Mouse (Mus musculus): ENCODE results near the gene Ick. TPM values are rescaled to one million over a fixed set of nuclear protein-coding genes. Genes with fewer than 3 reads are reported as not detected.

The Ick gene
- polyA plus RNA-seq, 1 experiment from 2014 or later, result 23.5 TPM

- ATAC-seq (ENCODE audit: insufficient number of reproducible peaks, low FRiP score, low TSS enrichment, low read depth), result no peak
- no peak overlapping the region for H3K27ac ChIP-seq
- WGBS, result 75% methylated on average over 6 of the region's 6 CpGs
- H3K4me3 ChIP-seq, result no peak overlapping the region
- no peaks in the 10 kb centered on the region for H3K27me3 ChIP-seq
- H3K4me1 ChIP-seq, result peaks cover 12% of the 10 kb centered on the region
- H3K9ac ChIP-seq, result no peak overlapping the region
- peaks cover 26% of the 10 kb centered on the region for H3K36me3 ChIP-seq
- H3K9me3 ChIP-seq, result no peaks in the 10 kb centered on the region
- no peak overlapping the region for H3K4me2 ChIP-seq
Measured at GRCm38 (mm10) chr9:78105501-78105932, 3.5 kb upstream of the Ick start.

GRCm38 (mm10) chr9:78106821-78107220, 2.2 kb upstream of the Ick start:
- peak overlapping the region; percentile 95; the same call in 1 of the 2 replicates for H3K4me3 ChIP-seq
- no peak overlapping the region for H3K4me2 ChIP-seq
- WGBS, result 54% methylated on average over 4 of the region's 4 CpGs
- no peak overlapping the region for H3K27ac ChIP-seq
- no peaks in the 10 kb centered on the region for H3K27me3 ChIP-seq
- H3K9me3 ChIP-seq, result no peaks in the 10 kb centered on the region
- peaks cover 18% of the 10 kb centered on the region for H3K36me3 ChIP-seq
- no peak overlapping the region for H3K9ac ChIP-seq
- H3K4me1 ChIP-seq, result peaks cover 12% of the 10 kb centered on the region
- no peak for ATAC-seq (ENCODE audit: insufficient number of reproducible peaks, low FRiP score, low TSS enrichment, low read depth)

GRCm38 (mm10) chr9:78107582-78107911, 1.4 kb upstream of the Ick start:
- H3K4me1 ChIP-seq, result peaks cover 12% of the 10 kb centered on the region
- peak overlapping the region; percentile 95 for H3K4me3 ChIP-seq
- peak overlapping the region; percentile 76 for H3K4me2 ChIP-seq
- H3K27ac ChIP-seq, result peak overlapping the region; percentile 98; the same call in 1 of the 2 replicates
- no peaks in the 10 kb centered on the region for H3K27me3 ChIP-seq
- H3K36me3 ChIP-seq, result peaks cover 14% of the 10 kb centered on the region
- no peaks in the 10 kb centered on the region for H3K9me3 ChIP-seq
- H3K9ac ChIP-seq, result peak overlapping the region; percentile 93
- ATAC-seq (ENCODE audit: insufficient number of reproducible peaks, low FRiP score, low TSS enrichment, low read depth), result no peak
- 15% methylated on average over 6 of the region's 6 CpGs for WGBS

- WGBS, result under 1% methylated on average over 88 of the region's 88 CpGs
- no peaks in the 10 kb centered on the region for H3K27me3 ChIP-seq
Measured at GRCm38 (mm10) chr9:78107912-78108795, 838 bp upstream of the Ick start.

GRCm38 (mm10) chr9:78109656-78110055, 664 bp downstream of the Ick start:
- Histone ChIP-seq H3K9me3 (no peaks in the 10 kb centered on the region), H3K36me3 (peaks cover 5% of the 10 kb centered on the region), H3K9ac (peak overlapping the region; percentile 5; the same call in 1 of the 2 replicates), H3K4me3 (peak overlapping the region; percentile 95), H3K4me1 (peaks cover 25% of the 10 kb centered on the region), H3K27me3 (no peaks in the 10 kb centered on the region), H3K4me2 (peak overlapping the region; percentile 76), H3K27ac (no peak overlapping the region)
- no peak for ATAC-seq (ENCODE audit: insufficient number of reproducible peaks, low FRiP score, low TSS enrichment, low read depth)
- 47% methylated on average over 5 of the region's 5 CpGs for WGBS

More at GRCm38 (mm10) chr9:78107912-78108795, 838 bp upstream of the Ick start:
- H3K9me3 ChIP-seq, result no peaks in the 10 kb centered on the region
- H3K27ac ChIP-seq, result peak overlapping the region; percentile 98
- peak overlapping the region; percentile 93 for H3K9ac ChIP-seq
- H3K4me2 ChIP-seq, result peak overlapping the region; percentile 76
- peak; percentile 79 for ATAC-seq (ENCODE audit: insufficient number of reproducible peaks, low FRiP score, low TSS enrichment, low read depth)
- peak overlapping the region; percentile 95 for H3K4me3 ChIP-seq
- peaks cover 16% of the 10 kb centered on the region for H3K4me1 ChIP-seq
- peaks cover 14% of the 10 kb centered on the region for H3K36me3 ChIP-seq

- H3K9ac ChIP-seq, result no peak overlapping the region
- H3K4me2 ChIP-seq, result no peak overlapping the region
- H3K4me3 ChIP-seq, result no peak overlapping the region
- no peak for ATAC-seq (ENCODE audit: insufficient number of reproducible peaks, low FRiP score, low TSS enrichment, low read depth)
- no peak overlapping the region for H3K27ac ChIP-seq
- no peaks in the 10 kb centered on the region; the same call in 1 of the 2 replicates for H3K36me3 ChIP-seq
- H3K9me3 ChIP-seq, result no peaks in the 10 kb centered on the region
- H3K4me1 ChIP-seq, result peaks cover 21% of the 10 kb centered on the region
- H3K27me3 ChIP-seq, result no peaks in the 10 kb centered on the region
- 56% methylated on average over 2 of the region's 2 CpGs for WGBS
Measured at GRCm38 (mm10) chr9:78111456-78111855, 2.5 kb downstream of the Ick start.

GRCm38 (mm10) chr9:78112770-78113537, 4.0 kb downstream of the Ick start:
- WGBS, result 2% methylated on average over 47 of the region's 47 CpGs
- H3K27ac ChIP-seq, result peak overlapping the region; percentile 92
- no peaks in the 10 kb centered on the region for H3K27me3 ChIP-seq
- peak overlapping the region; percentile 50 for H3K4me2 ChIP-seq
- H3K9me3 ChIP-seq, result no peaks in the 10 kb centered on the region
- peaks cover 21% of the 10 kb centered on the region for H3K4me1 ChIP-seq
- H3K4me3 ChIP-seq, result peak overlapping the region; percentile 93
- peaks cover 2% of the 10 kb centered on the region; the same call in 1 of the 2 replicates for H3K36me3 ChIP-seq
- ATAC-seq (ENCODE audit: insufficient number of reproducible peaks, low FRiP score, low TSS enrichment, low read depth), result peak; percentile 68
- H3K9ac ChIP-seq, result peak overlapping the region; percentile 93

- peak overlapping the region; percentile 92 for H3K27ac ChIP-seq
- H3K4me3 ChIP-seq, result peak overlapping the region; percentile 93
- H3K36me3 ChIP-seq, result peaks cover 2% of the 10 kb centered on the region; the same call in 1 of the 2 replicates
- peaks cover 21% of the 10 kb centered on the region for H3K4me1 ChIP-seq
- ATAC-seq (ENCODE audit: insufficient number of reproducible peaks, low FRiP score, low TSS enrichment, low read depth), result no peak
- H3K9ac ChIP-seq, result peak overlapping the region; percentile 93
- no peaks in the 10 kb centered on the region for H3K9me3 ChIP-seq
- H3K27me3 ChIP-seq, result no peaks in the 10 kb centered on the region
- under 1% methylated on average over 14 of the region's 14 CpGs for WGBS
- H3K4me2 ChIP-seq, result peak overlapping the region; percentile 50
Measured at GRCm38 (mm10) chr9:78113538-78113885, 4.5 kb downstream of the Ick start.

- no peak overlapping the region for H3K4me3 ChIP-seq
- H3K4me2 ChIP-seq, result no peak overlapping the region
- H3K4me1 ChIP-seq, result peaks cover 16% of the 10 kb centered on the region
- 74% methylated on average over 9 of the region's 9 CpGs for WGBS
- no peak overlapping the region for H3K9ac ChIP-seq
- H3K27me3 ChIP-seq, result no peaks in the 10 kb centered on the region
- H3K36me3 ChIP-seq, result peaks cover 2% of the 10 kb centered on the region; the same call in 1 of the 2 replicates
- H3K9me3 ChIP-seq, result no peaks in the 10 kb centered on the region
- H3K27ac ChIP-seq, result peak overlapping the region; percentile 61; the same call in 1 of the 2 replicates
- ATAC-seq (ENCODE audit: insufficient number of reproducible peaks, low FRiP score, low TSS enrichment, low read depth), result no peak
Measured at GRCm38 (mm10) chr9:78115746-78116145, 6.8 kb downstream of the Ick start.

- WGBS, result 89% methylated on average over 2 of the region's 2 CpGs
- no peak overlapping the region for H3K4me2 ChIP-seq
Measured at GRCm38 (mm10) chr9:78117690-78118089, 8.7 kb downstream of the Ick start.

GRCm38 (mm10) chr9:78121358-78121757, 12.4 kb downstream of the Ick start:
- no peak for ATAC-seq (ENCODE audit: insufficient number of reproducible peaks, low FRiP score, low TSS enrichment, low read depth)
- Histone ChIP-seq H3K27ac (no peak overlapping the region), H3K4me3 (no peak overlapping the region), H3K9me3 (no peaks in the 10 kb centered on the region), H3K4me2 (no peak overlapping the region), H3K36me3 (peaks cover 13% of the 10 kb centered on the region; the same call in 1 of the 2 replicates), H3K4me1 (no peaks in the 10 kb centered on the region), H3K9ac (no peak overlapping the region), H3K27me3 (no peaks in the 10 kb centered on the region)
- WGBS, result 83% methylated on average over 8 of the region's 8 CpGs

More at GRCm38 (mm10) chr9:78117690-78118089, 8.7 kb downstream of the Ick start:
- Histone ChIP-seq H3K4me3 (no peak overlapping the region), H3K36me3 (peaks cover 2% of the 10 kb centered on the region; the same call in 1 of the 2 replicates), H3K9me3 (no peaks in the 10 kb centered on the region), H3K9ac (no peak overlapping the region), H3K27ac (no peak overlapping the region), H3K27me3 (no peaks in the 10 kb centered on the region), H3K4me1 (peaks cover 15% of the 10 kb centered on the region)
- no peak for ATAC-seq (ENCODE audit: insufficient number of reproducible peaks, low FRiP score, low TSS enrichment, low read depth)
